Mouse (Mus musculus): Measurements from ENCODE around the gene Ccr1.

Gene Ccr1

GRCm38 (mm10) chr9:123956892-123957291 lies 11.6 kb downstream of the Ccr1 start:
- no peak for DNase-seq (ENCODE audit: low spot score in 2 of 2)

GRCm38 (mm10) chr9:123953551-123953950 lies 14.9 kb downstream of the Ccr1 start:
- DNase-seq (ENCODE audit: low spot score in 2 of 2) = no peak

DNA sequence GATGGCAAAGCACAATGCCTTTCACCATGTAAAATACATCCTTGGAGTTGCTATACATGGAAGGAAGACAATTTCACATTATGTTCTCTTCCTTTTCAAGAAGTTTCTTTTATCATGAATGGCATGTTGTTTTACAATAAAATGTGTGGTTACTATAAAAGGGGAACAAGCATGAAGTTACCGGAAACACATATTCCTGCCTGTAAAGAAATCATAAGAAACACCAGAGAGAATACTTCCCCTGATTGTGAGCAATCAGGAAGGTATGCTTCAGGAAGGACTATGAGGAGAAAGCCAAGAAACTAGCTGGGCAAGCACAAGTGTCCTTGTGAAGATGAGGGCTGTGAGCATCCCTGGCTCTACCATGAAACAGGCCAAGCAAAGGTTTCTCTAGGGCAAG lies 17.3 kb downstream of the Ccr1 start:
- no peak for DNase-seq (ENCODE audit: low spot score in 2 of 2)

GRCm38 (mm10) chr9:123949432-123949831 lies 19.1 kb downstream of the Ccr1 start:
- no peak for DNase-seq (ENCODE audit: low spot score in 2 of 2)

DNA sequence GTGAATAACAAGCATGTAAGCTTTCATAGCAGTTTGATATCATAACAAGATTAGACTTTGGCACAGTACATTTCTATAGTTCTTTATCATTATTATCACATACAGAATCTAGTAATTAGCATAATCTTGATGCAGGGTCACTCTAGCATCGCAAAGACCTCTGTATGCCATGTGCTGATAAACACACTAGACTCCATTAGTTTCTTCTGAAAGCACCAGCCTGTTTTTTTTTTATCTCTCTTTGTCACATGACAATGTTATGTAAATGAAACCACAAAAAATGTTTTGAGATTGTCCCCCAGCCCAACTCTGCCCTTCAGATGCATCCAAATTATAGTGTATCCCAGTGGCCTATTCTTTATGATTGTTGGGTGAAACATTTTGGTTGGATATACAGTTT lies 20.7 kb downstream of the Ccr1 start:
- DNase-seq (ENCODE audit: low spot score in 2 of 2) = no peak

DNA sequence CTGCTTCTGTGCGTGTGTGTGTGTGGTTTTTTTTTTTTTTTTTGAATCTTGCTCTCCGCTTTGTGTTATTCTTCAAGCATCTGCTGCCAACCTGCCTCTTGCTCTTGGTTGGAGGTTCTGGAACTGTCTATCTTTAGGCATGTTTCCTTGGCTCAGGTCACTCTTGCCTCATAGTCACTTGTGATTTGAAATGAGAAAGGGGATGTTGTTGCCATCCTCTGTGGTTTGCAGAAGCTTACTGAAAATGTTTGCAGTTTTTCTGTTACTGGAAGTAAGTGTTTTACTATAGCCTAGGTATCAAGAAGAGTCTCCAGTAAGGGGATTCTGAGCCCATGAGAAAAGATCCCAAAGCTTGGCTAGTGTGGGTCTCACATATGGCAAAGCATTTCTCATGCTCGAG lies 26.5 kb downstream of the Ccr1 start:
- DNase-seq (ENCODE audit: low spot score in 2 of 2) = no peak

- DNase-seq (ENCODE audit: low spot score in 2 of 2) = no peak
Measured at GRCm38 (mm10) chr9:123941316-123941715, 27.2 kb downstream of the Ccr1 start.

- DNase-seq (ENCODE audit: low spot score in 2 of 2) = no peak
Measured at GRCm38 (mm10) chr9:123940628-123941027, 27.9 kb downstream of the Ccr1 start.

DNA sequence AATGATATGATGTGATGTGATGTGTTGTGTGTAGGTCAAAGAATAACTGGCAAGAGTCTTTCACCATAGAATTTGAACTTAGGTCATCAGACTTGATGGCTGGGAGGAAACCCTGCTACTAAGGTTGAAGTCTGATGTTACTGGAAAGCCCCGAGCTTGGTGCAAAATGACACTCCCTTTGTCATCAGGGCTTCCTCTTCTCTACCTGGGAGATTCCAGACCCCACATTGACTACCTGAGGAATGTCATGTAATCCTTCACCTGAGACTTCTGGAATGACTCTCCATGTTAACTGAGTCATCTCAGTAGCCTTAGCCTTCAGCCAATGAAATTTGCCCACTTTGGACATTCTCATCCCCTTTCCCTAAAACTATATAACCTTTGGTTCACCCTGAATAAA lies 28.3 kb downstream of the Ccr1 start:
- DNase-seq (ENCODE audit: low spot score in 2 of 2) = no peak

DNA sequence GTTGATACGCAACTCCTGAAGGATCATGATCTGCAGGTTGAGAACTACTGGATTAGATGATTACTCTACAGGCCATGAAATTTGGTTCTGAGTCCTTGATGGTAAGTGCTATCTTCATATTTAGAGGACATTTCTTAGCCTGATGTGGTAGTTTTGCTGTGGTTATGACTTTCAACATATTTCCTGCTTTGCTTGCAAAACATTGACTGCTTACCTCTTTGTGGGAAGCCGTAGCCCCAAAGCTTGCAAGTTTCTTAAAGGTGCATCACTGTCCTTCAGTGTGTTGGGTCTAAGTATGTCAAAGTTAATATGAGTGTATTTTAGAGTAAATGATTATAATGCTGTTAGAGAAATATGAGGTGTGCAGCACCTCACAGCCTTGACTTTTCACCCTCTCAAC lies 30.5 kb downstream of the Ccr1 start:
- no peak for DNase-seq (ENCODE audit: low spot score in 2 of 2)

GRCm38 (mm10) chr9:123936604-123937280 lies 31.8 kb downstream of the Ccr1 start:
- no peak for DNase-seq (ENCODE audit: low spot score in 2 of 2)

DNA sequence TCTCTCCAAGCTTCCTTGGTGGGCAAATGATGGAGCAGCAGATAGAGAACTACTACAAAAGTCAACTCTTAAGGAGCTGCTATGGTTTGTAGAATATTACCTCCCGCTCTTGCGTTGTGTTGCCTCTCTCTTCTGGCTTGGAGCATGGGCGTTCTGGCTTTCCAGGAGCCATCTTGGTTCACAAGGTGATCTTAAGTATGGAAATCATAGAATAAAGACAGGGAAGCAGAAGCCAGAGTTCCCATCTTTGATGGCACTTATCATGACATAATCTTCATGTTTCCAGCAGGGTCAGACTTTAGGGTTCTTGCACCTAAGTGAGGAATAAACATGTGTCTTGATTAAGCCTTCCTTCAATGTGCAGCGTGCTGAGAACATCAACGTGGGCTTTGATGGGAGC lies 32.7 kb downstream of the Ccr1 start:
- DNase-seq (ENCODE audit: low spot score in 2 of 2) = no peak

GRCm38 (mm10) chr9:123935346-123935745 lies 33.1 kb downstream of the Ccr1 start:
- DNase-seq (ENCODE audit: low spot score in 2 of 2) = no peak

- no peak for DNase-seq (ENCODE audit: low spot score in 2 of 2)
Measured at GRCm38 (mm10) chr9:123933716-123934445, 34.6 kb downstream of the Ccr1 start.

DNA sequence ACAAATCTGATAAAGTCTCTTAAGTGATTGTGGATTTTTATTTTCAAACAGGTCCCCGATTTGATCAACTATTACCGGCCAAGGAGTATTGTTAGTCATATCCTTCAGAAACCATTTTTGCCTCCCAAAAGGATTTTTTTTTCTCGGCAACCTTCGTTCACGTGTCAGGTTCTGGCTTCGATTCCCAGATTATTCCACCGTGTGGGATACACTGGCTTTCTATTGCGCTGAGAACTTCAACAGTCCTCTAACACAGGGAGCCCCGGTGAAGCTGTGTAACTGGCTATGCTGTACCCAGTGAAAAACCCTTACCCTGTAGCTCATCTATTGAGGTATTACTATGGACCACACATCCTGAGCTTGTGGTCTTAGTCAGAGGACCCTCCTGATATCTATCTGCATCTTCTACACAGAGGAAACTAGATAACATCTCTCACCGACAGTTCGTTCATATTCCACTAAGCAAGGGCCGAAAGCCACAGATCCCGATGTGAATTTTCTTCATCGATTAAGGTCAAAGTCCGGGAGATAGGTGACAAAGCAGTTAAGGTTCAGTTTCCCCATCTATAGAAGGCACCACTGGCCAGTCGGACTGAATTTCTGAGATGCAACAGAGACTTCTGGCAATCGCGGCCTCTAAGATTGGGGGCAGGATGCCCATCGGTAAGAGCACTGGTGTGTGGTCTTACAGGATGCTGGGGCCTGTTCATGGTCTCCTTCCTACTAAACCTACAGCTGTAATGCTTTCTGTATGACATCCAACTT lies 35.4 kb downstream of the Ccr1 start:
- no peak for DNase-seq (ENCODE audit: low spot score in 2 of 2)

DNA sequence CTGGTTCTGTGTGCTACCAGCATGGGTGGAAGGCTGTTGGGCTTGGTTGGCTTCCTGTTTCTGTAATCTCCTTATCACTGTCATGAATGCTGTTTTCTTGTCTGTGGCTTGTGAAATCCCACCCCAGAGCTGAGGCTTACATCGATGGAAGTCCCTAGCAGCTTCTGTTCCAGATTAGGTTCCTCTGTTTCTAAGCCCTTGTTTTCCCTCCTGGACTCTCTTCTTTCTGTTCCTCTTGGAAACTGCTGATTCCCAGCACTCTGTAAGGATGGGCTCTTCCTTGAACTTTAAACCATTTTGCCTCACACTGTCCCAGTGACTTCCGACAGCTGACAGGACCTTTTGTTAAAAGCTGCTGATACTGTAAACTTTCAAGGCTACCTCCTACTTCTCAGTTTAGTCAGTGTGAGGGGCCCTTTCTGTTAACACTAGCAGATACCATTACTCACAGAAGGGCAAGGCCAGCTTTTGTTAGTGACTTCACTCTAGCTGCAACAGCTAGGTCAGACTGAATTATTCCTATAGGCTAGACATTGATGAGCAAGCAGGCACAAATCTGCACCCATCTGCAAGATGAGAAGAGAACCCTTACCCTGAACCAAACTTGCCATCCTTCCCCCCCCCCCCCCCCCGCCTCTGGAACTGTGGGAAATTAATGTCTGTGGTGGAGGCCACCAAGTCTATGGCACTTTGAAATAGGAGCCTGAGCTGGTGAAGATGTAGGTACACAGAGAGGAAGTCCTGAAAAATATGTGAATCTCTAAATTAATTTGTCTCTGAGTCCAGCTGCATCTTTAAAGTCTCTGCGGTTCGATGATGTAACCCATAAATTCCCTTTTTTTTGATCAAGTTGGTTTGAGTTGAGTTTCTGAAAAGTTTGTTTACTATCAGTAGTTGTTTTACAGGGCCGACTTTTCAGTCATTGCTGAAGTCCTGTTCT lies 36.5 kb downstream of the Ccr1 start:
- no peak for DNase-seq (ENCODE audit: low spot score in 2 of 2)

GRCm38 (mm10) chr9:123930926-123931325 lies 37.6 kb downstream of the Ccr1 start:
- DNase-seq (ENCODE audit: low spot score in 2 of 2) = no peak

DNA sequence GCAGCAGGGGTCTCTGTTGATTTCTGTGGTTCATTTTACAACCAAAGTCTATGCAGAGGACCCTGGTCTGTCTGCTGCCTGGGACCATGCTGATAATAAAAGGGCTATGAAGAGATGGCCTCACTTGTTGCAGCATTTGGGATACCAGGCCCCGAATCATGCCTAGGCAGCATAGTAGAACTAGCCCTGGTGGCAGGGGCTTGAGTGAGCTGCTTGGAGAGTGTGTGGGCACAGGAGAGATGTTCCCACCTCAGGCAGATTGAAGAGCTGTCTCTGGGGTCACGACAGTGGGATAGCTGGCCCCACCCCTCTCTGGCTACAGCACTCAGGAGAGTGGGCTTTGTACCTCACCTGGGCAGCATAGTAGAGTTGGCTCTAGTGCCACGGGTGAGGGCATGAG lies 38.0 kb downstream of the Ccr1 start:
- no peak for DNase-seq (ENCODE audit: low spot score in 2 of 2)

DNA sequence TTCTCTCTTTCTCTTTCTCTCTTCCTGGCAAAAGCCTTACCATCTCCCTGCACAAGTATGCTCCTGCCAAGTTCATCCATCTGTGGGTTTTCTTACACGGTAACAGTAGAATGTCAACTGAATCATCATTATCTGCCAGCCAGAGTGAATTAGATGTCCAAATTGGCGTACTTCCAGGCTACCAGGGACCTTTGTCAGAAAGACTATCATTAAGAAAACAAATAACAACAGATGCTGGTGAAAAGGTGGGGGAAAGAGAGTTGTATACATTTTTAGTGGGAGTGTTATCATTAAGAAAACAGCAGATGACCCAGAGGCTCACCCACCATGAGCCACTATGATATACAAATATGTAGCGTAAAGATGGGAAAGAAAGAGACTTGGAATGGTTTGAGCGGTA lies 38.6 kb downstream of the Ccr1 start:
- DNase-seq (ENCODE audit: low spot score in 2 of 2) = no peak

DNA sequence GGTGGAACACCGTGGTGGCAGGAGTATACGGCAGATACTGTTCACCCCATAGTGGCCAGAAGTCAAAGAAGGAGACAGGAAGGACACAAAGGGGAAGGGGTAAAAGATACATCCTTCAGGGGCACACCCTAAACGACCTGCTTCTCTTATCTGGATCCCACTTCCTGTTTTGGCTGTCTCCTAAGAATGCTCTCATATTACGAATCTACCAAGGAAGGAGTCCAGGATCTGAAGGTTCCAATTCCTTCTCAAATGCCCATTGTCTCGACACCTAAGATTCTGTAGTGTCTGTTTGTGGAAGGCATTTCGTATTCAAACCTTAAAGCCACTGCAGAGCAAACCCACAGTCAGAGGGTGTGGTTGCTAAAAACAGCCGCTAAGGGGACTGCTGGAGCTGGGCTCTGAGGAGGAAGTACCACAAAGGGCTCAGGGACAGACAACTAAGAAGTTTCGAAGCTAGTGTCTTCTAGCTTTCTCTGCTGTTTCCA lies 39.7 kb downstream of the Ccr1 start:
- DNase-seq (ENCODE audit: low spot score in 2 of 2) = peak in 1 of 2 experiments; percentile 15

GRCm38 (mm10) chr9:123928118-123928758 lies 40.3 kb downstream of the Ccr1 start:
- DNase-seq (ENCODE audit: low spot score in 2 of 2) = no peak

Measured in urinary bladder, postnatal 36 days (tissue).